Mouse (Mus musculus): Measurements from ENCODE around the gene Smurf1. TPM values are rescaled to one million over a fixed set of nuclear protein-coding genes. Genes with fewer than 3 reads are reported as not detected.

The Smurf1 gene
- polyA plus RNA-seq, 1 experiment from 2014 or later = 29.7 TPM

- no peak overlapping the region for H3K27ac ChIP-seq (replicated peaks)
- H3K4me1 ChIP-seq = no peaks in the 10 kb centered on the region
- ATAC-seq (replicated peaks) = no peak
- H3K36me3 ChIP-seq = peaks cover 93% of the 10 kb centered on the region
- no peak overlapping the region for H3K4me3 ChIP-seq
- 91% methylated on average over 5 of the region's 5 CpGs for WGBS
- H3K9me3 ChIP-seq = no peaks in the 10 kb centered on the region
- H3K9ac ChIP-seq (replicated peaks) = no peak overlapping the region
- H3K4me2 ChIP-seq (replicated peaks) = no peak overlapping the region
- H3K27me3 ChIP-seq = no peaks in the 10 kb centered on the region
These were observed 111.7 kb downstream of the Smurf1 start for GRCm38 (mm10) chr5:144853931-144854330.

GRCm38 (mm10) chr5:144851820-144852219, 113.8 kb downstream of the Smurf1 start:
- Histone ChIP-seq H3K9me3 (no peaks in the 10 kb centered on the region), H3K4me1 (no peaks in the 10 kb centered on the region), H3K27ac (replicated peaks) (no peak overlapping the region), H3K9ac (replicated peaks) (no peak overlapping the region), H3K36me3 (peaks cover 94% of the 10 kb centered on the region), H3K27me3 (no peaks in the 10 kb centered on the region), H3K4me2 (replicated peaks) (no peak overlapping the region), H3K4me3 (no peak overlapping the region)
- 95% methylated on average over 3 of the region's 3 CpGs for WGBS
- ATAC-seq (replicated peaks) = no peak

- Histone ChIP-seq H3K9me3 (no peaks in the 10 kb centered on the region), H3K27me3 (no peaks in the 10 kb centered on the region), H3K4me1 (no peaks in the 10 kb centered on the region), H3K36me3 (peaks cover 97% of the 10 kb centered on the region), H3K4me2 (replicated peaks) (no peak overlapping the region), H3K9ac (replicated peaks) (no peak overlapping the region), H3K27ac (replicated peaks) (no peak overlapping the region), H3K4me3 (no peak overlapping the region)
- 94% methylated on average over 10 of the region's 10 CpGs for WGBS
- no peak for ATAC-seq (replicated peaks)
These were observed 115.7 kb downstream of the Smurf1 start for GRCm38 (mm10) chr5:144849932-144850331.

- Histone ChIP-seq H3K27ac (replicated peaks) (no peak overlapping the region), H3K9ac (replicated peaks) (no peak overlapping the region), H3K4me2 (replicated peaks) (no peak overlapping the region), H3K36me3 (peaks cover 97% of the 10 kb centered on the region), H3K4me1 (no peaks in the 10 kb centered on the region), H3K9me3 (no peaks in the 10 kb centered on the region), H3K27me3 (no peaks in the 10 kb centered on the region), H3K4me3 (no peak overlapping the region)
- WGBS = 63% methylated on average over 5 of the region's 5 CpGs
- ATAC-seq (replicated peaks) = no peak
These were observed 116.9 kb downstream of the Smurf1 start for GRCm38 (mm10) chr5:144848735-144849134.

- ATAC-seq (replicated peaks) = no peak
- Histone ChIP-seq H3K9ac (replicated peaks) (no peak overlapping the region), H3K36me3 (peaks cover 96% of the 10 kb centered on the region), H3K27ac (replicated peaks) (no peak overlapping the region), H3K9me3 (no peaks in the 10 kb centered on the region), H3K4me2 (replicated peaks) (no peak overlapping the region), H3K4me3 (no peak overlapping the region), H3K27me3 (no peaks in the 10 kb centered on the region), H3K4me1 (no peaks in the 10 kb centered on the region)
- 94% methylated on average over 20 of the region's 20 CpGs for WGBS
These were observed 120.3 kb downstream of the Smurf1 start for GRCm38 (mm10) chr5:144845352-144845751.

- no peaks in the 10 kb centered on the region for H3K9me3 ChIP-seq
- WGBS = 90% methylated on average over 3 of the region's 3 CpGs
These were observed 129.5 kb downstream of the Smurf1 start for GRCm38 (mm10) chr5:144836100-144836499.

GRCm38 (mm10) chr5:144831840-144832469, 133.7 kb downstream of the Smurf1 start:
- H3K9me3 ChIP-seq = no peaks in the 10 kb centered on the region
- H3K4me1 ChIP-seq = no peaks in the 10 kb centered on the region
- H3K4me2 ChIP-seq (replicated peaks) = no peak overlapping the region
- no peaks in the 10 kb centered on the region for H3K27me3 ChIP-seq
- WGBS = 95% methylated on average over 9 of the region's 9 CpGs
- no peak overlapping the region for H3K27ac ChIP-seq (replicated peaks)
- no peak overlapping the region for H3K4me3 ChIP-seq
- H3K9ac ChIP-seq (replicated peaks) = no peak overlapping the region
- ATAC-seq (replicated peaks) = no peak
- peaks cover 98% of the 10 kb centered on the region for H3K36me3 ChIP-seq

More at GRCm38 (mm10) chr5:144836100-144836499, 129.5 kb downstream of the Smurf1 start:
- no peaks in the 10 kb centered on the region for H3K4me1 ChIP-seq
- no peak overlapping the region for H3K9ac ChIP-seq (replicated peaks)
- H3K36me3 ChIP-seq = peaks cover 99% of the 10 kb centered on the region
- H3K4me3 ChIP-seq = no peak overlapping the region
- H3K27ac ChIP-seq (replicated peaks) = no peak overlapping the region
- no peaks in the 10 kb centered on the region for H3K27me3 ChIP-seq
- no peak for ATAC-seq (replicated peaks)
- no peak overlapping the region for H3K4me2 ChIP-seq (replicated peaks)

- 95% methylated on average over 4 of the region's 4 CpGs for WGBS
- Histone ChIP-seq H3K27ac (replicated peaks) (no peak overlapping the region), H3K9me3 (no peaks in the 10 kb centered on the region), H3K4me2 (replicated peaks) (no peak overlapping the region), H3K27me3 (no peaks in the 10 kb centered on the region), H3K36me3 (peaks cover 98% of the 10 kb centered on the region), H3K4me1 (no peaks in the 10 kb centered on the region), H3K4me3 (no peak overlapping the region), H3K9ac (replicated peaks) (no peak overlapping the region)
- no peak for ATAC-seq (replicated peaks)
These were observed 136.0 kb downstream of the Smurf1 start for GRCm38 (mm10) chr5:144829631-144830030.

- Histone ChIP-seq H3K27me3 (no peaks in the 10 kb centered on the region), H3K9ac (replicated peaks) (no peak overlapping the region), H3K27ac (replicated peaks) (no peak overlapping the region), H3K4me3 (no peak overlapping the region), H3K9me3 (no peaks in the 10 kb centered on the region), H3K4me1 (no peaks in the 10 kb centered on the region), H3K4me2 (replicated peaks) (no peak overlapping the region), H3K36me3 (peaks cover 99% of the 10 kb centered on the region)
- 93% methylated on average over 20 of the region's 20 CpGs for WGBS
- no peak for ATAC-seq (replicated peaks)
These were observed 137.1 kb downstream of the Smurf1 start for GRCm38 (mm10) chr5:144828365-144829102.

Small RNA genes within 50 kb of the gene (microRNA-seq; reads per million reads assigned to microRNA genes)
- not detected for gene Mir7039

Other genes starting within 250 kb of the Smurf1 start
- 132 and 153 TPM in 2 replicates for gene Tmem130, start 204.0 kb downstream of the Smurf1 start, polyA plus RNA-seq (2015; fragmentation: Nextera tagmentation; extraction: Ambion mirVana)
- gene Trrap, start 198.1 kb downstream of the Smurf1 start, polyA plus RNA-seq (2015; fragmentation: Nextera tagmentation; extraction: Ambion mirVana) = 75.8 and 82.2 TPM in 2 replicates
- gene Gm4871, start 66.9 kb upstream of the Smurf1 start, polyA plus RNA-seq (2015; fragmentation: Nextera tagmentation; extraction: Ambion mirVana) = not detected in 2 replicates
- not detected in 2 replicates for gene 1700018F24Rik, start 77.1 kb upstream of the Smurf1 start, polyA plus RNA-seq (2015; fragmentation: Nextera tagmentation; extraction: Ambion mirVana)
- 246 and 258 TPM in 2 replicates for gene Arpc1a, start 118.0 kb upstream of the Smurf1 start, polyA plus RNA-seq (2015; fragmentation: Nextera tagmentation; extraction: Ambion mirVana)
- not detected in 2 replicates for gene Kpna7, start 118.2 kb upstream of the Smurf1 start, polyA plus RNA-seq (2015; fragmentation: Nextera tagmentation; extraction: Ambion mirVana)
- gene Arpc1b, start 148.4 kb upstream of the Smurf1 start, polyA plus RNA-seq (2015; fragmentation: Nextera tagmentation; extraction: Ambion mirVana) = 57.0 and 60.4 TPM in 2 replicates
- 110 and 114 TPM in 2 replicates for gene Pdap1, start 174.4 kb upstream of the Smurf1 start, polyA plus RNA-seq (2015; fragmentation: Nextera tagmentation; extraction: Ambion mirVana)
- 203 and 216 TPM in 2 replicates for gene Bud31, start 174.5 kb upstream of the Smurf1 start, polyA plus RNA-seq (2015; fragmentation: Nextera tagmentation; extraction: Ambion mirVana)
- 23.3 and 25.1 TPM in 2 replicates for gene Ptcd1, start 201.3 kb upstream of the Smurf1 start, polyA plus RNA-seq (2015; fragmentation: Nextera tagmentation; extraction: Ambion mirVana)
- gene Cpsf4, start 201.4 kb upstream of the Smurf1 start, polyA plus RNA-seq (2015; fragmentation: Nextera tagmentation; extraction: Ambion mirVana) = 54.6 and 56.6 TPM in 2 replicates
- 603 and 647 TPM in 2 replicates for gene Atp5j2, start 226.2 kb upstream of the Smurf1 start, polyA plus RNA-seq (2015; fragmentation: Nextera tagmentation; extraction: Ambion mirVana)
- 15.5 and 17.0 TPM in 2 replicates for gene Zkscan14, start 236.0 kb upstream of the Smurf1 start, polyA plus RNA-seq (2015; fragmentation: Nextera tagmentation; extraction: Ambion mirVana)
- gene Zkscan5, start 238.7 kb upstream of the Smurf1 start, polyA plus RNA-seq (2015; fragmentation: Nextera tagmentation; extraction: Ambion mirVana) = 17.4 and 19.7 TPM in 2 replicates

Measured in forebrain, embryonic 15.5 days (tissue).